Mouse (Mus musculus) C2C12 (cell line): ENCODE data around the gene Ppp1r36.
A peak's percentile ranks its signal among the peaks of the same experiment; 100 is the strongest.

Source experiments
- CTCF ChIP-seq: IDR thresholded peaks from one replicate; pipeline ENCODE4 v1.5.1; 2011; ENCODE audit not compliant: control insufficient read depth, insufficient read depth, insufficient read length
- USF1 ChIP-seq: IDR thresholded peaks from one replicate; pipeline ENCODE4 v1.6.1; 2011; ENCODE audit warnings: low read depth, mild to moderate bottlenecking, control low read depth, moderate library complexity

- TF ChIP-seq CTCF = no peak
- peak; percentile 7 for TF ChIP-seq USF1
These were observed 41.7 kb downstream of the Ppp1r36 start for GRCm38 (mm10) chr12:76459032-76459431.
